Mouse (Mus musculus): ENCODE measurements around the gene Gm3424. TPM values are rescaled to one million over a fixed set of nuclear protein-coding genes. Genes with fewer than 3 reads are reported as not detected.

Gm3424 gene
- not detected for polyA plus RNA-seq (2015; fragmentation: Illumina TruSeq; extraction: RNeasy Lipid Tissue Mini Kit (QIAGEN cat#74804); ENCODE audit: insufficient read depth, low replicate concordance)

GRCm38 (mm10) chr14:5830229-5830628 is at the start of gene Gm3424:
Gene Gm3424 (minus strand): TSS chr14:5830329.

GRCm38 (mm10) chr14:5807882-5808281 is 22.2 kb downstream of the Gm3424 start, which contains the start of gene Gm3383:
Gene Gm3383 (minus strand): TSS chr14:5807982.

Other genes with a start within 250 kb of the Gm3424 start
- gene Gm8265, start 197.3 kb downstream of the Gm3424 start, polyA plus RNA-seq (2015; fragmentation: Illumina TruSeq; extraction: RNeasy Lipid Tissue Mini Kit (QIAGEN cat#74804); ENCODE audit: insufficient read depth, low replicate concordance) = not detected
- not detected for gene Gm9603, start 142.9 kb downstream of the Gm3424 start, polyA plus RNA-seq (2015; fragmentation: Illumina TruSeq; extraction: RNeasy Lipid Tissue Mini Kit (QIAGEN cat#74804); ENCODE audit: insufficient read depth, low replicate concordance)
- 0.37 TPM for gene Gm3373, start 88.8 kb downstream of the Gm3424 start, polyA plus RNA-seq (2015; fragmentation: Illumina TruSeq; extraction: RNeasy Lipid Tissue Mini Kit (QIAGEN cat#74804); ENCODE audit: insufficient read depth, low replicate concordance)
- 0.79 TPM for gene Gm3383, start 22.3 kb downstream of the Gm3424 start, polyA plus RNA-seq (2015; fragmentation: Illumina TruSeq; extraction: RNeasy Lipid Tissue Mini Kit (QIAGEN cat#74804); ENCODE audit: insufficient read depth, low replicate concordance)
- gene Gm8237, start 50.1 kb upstream of the Gm3424 start, polyA plus RNA-seq (2015; fragmentation: Illumina TruSeq; extraction: RNeasy Lipid Tissue Mini Kit (QIAGEN cat#74804); ENCODE audit: insufficient read depth, low replicate concordance) = not detected
- gene Gm3248, start 131.4 kb upstream of the Gm3424 start, polyA plus RNA-seq (2015; fragmentation: Illumina TruSeq; extraction: RNeasy Lipid Tissue Mini Kit (QIAGEN cat#74804); ENCODE audit: insufficient read depth, low replicate concordance) = 0.47 TPM
- not detected for gene Gm3453, start 148.8 kb upstream of the Gm3424 start, polyA plus RNA-seq (2015; fragmentation: Illumina TruSeq; extraction: RNeasy Lipid Tissue Mini Kit (QIAGEN cat#74804); ENCODE audit: insufficient read depth, low replicate concordance)
- gene Gm6337, start 227.9 kb upstream of the Gm3424 start, polyA plus RNA-seq (2015; fragmentation: Illumina TruSeq; extraction: RNeasy Lipid Tissue Mini Kit (QIAGEN cat#74804); ENCODE audit: insufficient read depth, low replicate concordance) = not detected

All from spleen, adult 10 weeks (tissue).